Mouse (Mus musculus) fibroblast of lung, adult 2 months (primary cell): ENCODE results near the gene Zdhhc18.
"Not testable (repeated sequence)": the region's sequence is repeated elsewhere in the genome, so short reads cannot be mapped to it uniquely, and the experiment has no call there.

ENCODE experiments used
- DNase-seq: peaks from one replicate; pipeline ENCODE4 v3.0.0-alpha.2; 2011; ENCODE audit warnings: low read depth

Zdhhc18 gene

DNA sequence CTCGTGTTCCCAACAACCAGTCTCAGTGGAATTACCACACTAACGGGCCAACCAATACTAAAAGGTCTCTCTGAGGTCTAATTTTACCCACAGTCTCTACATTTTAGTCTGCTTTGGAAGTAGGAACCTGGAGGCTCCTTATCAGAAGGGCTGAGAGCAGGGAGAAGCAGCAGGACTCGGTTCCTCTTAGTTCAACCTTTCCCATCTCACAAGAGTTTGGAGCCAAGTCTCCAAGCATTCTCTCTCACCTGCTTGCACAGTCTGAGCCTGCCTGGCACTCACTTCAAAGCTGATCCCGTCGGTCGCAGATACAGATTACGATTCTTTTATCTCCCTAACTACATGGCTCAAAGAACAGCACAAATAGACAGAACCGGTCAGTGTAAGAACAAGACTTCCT, 13.0 kb upstream of the Zdhhc18 start:
- no peak for DNase-seq

DNA sequence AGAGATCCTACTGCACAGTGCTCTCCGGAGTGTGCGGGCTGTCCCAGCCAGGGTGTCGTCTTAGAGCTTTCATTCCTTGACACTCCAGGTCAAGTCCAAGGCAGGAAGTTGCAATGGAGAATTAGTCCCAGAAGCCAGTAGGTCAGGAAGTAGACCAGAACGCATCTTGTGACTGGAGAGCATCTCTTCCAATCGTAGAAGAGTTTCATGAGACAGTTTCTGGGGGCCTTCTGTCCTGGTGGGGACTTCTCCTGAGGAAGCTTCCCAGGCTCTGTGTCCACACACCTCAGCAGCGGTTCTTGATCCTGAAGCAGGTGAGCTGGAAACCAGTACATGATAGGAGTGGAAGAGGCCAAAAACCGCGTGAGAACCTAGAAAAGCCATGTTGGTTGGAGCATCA, 12.5 kb upstream of the Zdhhc18 start:
- DNase-seq = no peak

- peak; percentile 84 for DNase-seq
Measured at GRCm38 (mm10) chr4:133660193-133661155, 10.5 kb upstream of the Zdhhc18 start.

- DNase-seq = no peak
Measured at GRCm38 (mm10) chr4:133659497-133660192, 9.7 kb upstream of the Zdhhc18 start.

DNA sequence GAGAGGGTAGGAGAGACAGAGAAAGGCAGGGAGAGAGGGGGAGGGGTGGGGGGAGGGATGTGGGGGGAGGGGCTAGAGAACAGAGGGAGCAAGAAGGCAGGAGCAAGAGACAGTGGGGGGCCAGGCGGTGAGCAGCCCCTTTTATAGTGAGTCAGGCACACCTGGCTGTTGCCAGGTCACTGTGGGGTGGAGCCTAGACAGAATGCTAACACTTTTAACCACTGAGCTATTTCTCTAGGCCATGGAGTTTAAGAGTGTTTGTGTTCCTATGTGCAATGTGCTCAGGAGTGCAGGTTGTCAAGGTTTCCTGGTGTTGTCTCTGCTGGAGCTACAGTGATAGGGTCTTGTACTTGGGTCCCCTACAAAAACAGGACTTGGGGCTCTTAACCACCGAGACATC, 8.8 kb upstream of the Zdhhc18 start:
- no peak for DNase-seq

DNA sequence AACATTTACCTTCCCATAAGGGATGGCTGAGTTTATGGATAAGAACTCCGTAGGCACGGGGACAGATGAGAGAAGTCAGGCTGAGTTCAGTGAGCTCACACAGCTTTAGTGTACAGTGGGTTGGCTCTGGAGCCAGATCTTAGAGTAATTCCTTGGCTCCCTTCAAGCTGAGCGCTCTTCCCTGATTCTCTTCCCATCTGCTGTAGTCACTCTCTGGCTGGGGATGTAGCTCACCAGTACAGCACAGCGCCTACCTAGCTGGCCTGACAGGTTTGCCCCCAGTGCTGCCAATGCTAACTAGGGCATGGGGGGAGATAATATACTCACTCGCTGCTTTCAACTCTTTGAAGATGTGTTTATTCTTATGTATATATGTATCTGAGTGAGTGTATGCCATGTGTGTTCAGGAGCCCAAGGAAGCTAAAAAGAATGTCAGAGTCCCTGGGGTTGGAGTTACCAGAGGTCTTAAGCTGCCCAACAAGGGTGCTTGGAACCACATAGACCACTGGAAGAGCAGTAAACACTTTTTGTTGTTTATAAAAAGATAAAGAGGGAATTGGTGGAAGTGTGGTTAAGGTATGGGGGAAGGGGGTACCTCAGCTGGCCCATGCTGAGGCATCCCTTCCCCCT, 8.0 kb upstream of the Zdhhc18 start:
- no peak for DNase-seq

- DNase-seq = no peak
Measured at GRCm38 (mm10) chr4:133656997-133657396, 7.0 kb upstream of the Zdhhc18 start.

DNA sequence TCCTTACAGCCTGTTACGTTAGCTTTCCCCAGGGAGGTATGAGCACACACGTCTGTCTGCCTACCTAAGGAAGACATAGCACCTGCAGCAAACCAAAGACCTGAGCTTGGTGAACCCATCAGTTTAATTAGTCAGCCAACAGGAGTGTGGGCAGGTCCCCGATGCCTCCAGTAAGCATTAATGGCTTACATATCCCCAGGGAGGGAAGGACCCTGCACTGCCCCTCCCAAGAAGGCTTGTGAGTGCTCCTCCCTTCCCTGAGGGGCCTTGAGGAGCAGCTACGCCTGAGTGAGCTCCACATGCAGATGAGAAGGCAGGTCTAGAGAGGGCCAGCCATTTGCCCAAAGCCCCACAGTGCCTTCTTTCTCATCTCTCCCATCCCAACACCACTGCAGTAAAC, 6.3 kb upstream of the Zdhhc18 start:
- DNase-seq = no peak

DNA sequence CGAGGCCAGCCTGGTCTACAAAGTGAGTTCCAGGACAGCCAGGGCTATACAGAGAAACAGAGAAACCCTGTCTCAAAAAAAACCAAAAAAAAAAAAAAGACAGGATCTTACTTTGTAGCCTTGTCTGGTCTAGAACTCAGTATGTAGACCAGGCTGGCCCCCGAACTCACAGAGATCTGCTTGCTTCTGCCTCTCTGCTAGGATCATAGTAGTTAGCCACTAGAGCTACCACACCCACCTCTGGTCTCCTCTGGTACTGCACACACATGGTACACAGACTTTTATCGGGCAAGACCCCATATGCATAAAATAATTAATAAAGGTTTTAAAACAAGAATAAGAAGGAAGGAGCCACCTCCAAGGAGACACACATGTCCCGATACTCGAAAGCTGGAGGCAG, 4.1 kb upstream of the Zdhhc18 start:
- not testable (repeated sequence) for DNase-seq

GRCm38 (mm10) chr4:133652746-133653145, 2.8 kb upstream of the Zdhhc18 start:
- DNase-seq = no peak

DNA sequence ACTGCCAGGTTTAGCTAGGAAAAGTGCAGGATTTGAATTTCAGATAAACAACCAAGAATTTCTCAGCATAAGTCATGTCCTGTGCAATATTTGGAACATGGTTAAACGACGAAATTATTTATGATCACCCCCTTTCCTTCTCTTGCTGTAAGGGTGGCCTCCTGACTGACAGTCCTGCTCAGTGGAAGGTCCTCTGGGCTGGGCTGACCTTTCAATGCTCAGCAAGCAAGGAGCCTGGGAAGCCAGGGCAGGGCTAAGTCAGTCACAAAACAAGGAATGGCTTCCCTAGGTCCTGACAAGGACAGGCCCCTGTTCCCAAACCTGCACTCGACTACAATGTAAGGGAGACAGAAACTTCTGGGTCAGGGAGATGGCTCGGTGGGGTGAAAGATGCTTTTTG, 2.0 kb upstream of the Zdhhc18 start:
- DNase-seq = no peak

DNA sequence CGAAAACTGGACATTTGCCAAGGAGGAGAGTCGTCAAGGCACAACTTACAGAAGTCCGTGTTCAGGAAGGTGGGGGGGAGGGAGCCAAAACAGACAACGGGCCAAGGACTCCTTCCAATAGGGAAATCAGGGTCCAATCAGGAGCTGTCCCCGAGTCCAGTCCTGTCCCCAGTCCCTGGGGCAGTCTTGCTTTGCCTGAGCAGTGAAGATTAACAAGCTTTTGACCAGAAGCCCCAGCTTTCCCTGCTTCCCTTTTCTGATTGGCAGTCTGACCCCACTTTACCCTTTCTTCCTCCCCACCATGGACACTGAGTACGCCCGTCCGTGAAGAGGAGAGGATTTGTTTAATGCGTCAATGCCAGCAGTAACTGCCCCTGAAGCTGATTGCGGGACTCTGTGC, 1.5 kb upstream of the Zdhhc18 start:
- DNase-seq = no peak

GRCm38 (mm10) chr4:133649464-133649863, 490 bp downstream of the Zdhhc18 start:
- DNase-seq = not testable (repeated sequence)

- DNase-seq = no peak
Measured at GRCm38 (mm10) chr4:133645680-133646079, 4.3 kb downstream of the Zdhhc18 start.

- DNase-seq = no peak
Measured at GRCm38 (mm10) chr4:133645195-133645594, 4.8 kb downstream of the Zdhhc18 start.

GRCm38 (mm10) chr4:133634043-133634410, 15.9 kb downstream of the Zdhhc18 start:
- no peak for DNase-seq

DNA sequence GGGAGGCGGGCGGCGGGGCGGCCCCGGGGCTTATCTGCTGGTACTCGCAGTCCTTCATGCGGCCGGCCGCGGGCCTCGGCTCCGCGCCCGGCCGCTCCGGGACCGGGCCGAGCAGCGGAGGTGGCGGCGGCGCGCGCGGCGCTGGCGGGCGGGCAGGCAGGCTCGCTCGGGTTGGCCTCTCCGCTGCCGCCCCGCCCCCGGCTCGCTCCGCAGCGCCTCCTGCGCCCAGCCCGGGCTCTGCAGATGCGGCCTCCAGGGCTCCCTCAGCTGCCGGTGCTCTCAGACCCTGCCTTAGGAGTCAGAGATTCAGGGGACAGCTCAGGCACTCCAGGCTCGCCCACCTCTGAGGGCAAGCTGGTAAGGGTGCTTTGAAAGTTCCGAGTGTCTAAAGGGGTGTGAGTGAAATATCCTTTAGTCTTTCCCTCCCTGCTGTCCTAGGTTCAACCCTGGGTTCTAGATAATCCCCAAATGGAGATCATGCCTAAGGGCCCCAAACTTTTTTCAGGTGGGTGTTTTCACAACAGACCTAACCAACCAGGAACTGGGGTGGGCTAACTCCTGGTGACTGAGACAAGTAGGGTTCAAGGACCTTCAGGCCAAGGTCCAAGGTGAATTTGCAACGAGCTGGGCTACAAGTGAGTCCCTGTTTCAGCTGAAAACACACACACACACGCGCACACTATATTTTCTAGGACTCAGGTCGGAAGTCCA, 16.5 kb downstream of the Zdhhc18 start:
- DNase-seq = no peak

GRCm38 (mm10) chr4:133632483-133633327, 17.2 kb downstream of the Zdhhc18 start:
- DNase-seq = no peak

DNA sequence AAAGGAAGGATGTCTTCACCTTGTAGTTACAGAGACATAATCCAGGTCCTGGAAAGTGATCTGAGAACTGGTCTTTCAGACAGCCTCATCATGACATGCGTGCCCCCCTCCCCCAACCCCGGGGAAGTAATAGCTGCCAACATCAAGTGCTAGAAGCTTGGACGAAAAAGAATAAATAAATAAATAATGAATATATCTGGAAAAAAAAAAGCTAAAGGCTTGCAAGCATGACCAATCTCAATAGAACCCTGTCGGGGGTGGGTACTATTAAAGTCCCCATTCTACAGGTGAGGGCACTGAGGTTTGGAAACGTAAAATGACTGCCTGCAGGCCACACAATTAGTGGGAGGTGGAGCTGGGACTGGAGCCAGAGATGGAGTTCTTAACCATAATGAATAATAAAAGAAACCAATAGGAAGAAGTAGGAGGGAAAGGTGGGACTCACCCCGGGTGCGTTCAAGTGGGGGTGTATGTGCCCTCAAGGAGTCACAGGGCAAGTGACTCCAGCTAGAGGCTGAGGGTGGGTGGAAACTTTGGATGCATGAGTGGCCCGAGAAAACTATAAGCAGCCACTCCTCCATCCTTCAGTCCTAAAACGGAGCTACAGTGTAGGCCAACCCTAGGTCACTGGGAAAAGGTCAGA, 18.1 kb downstream of the Zdhhc18 start:
- no peak for DNase-seq

- DNase-seq = no peak
Measured at GRCm38 (mm10) chr4:133631071-133631768, 18.7 kb downstream of the Zdhhc18 start.
